Mouse (Mus musculus) midbrain, embryonic 12.5 days (tissue): ENCODE measurements around the gene Rimklb. TPM values are rescaled to one million over a fixed set of nuclear protein-coding genes. Genes with fewer than 3 reads are reported as not detected.
A peak's percentile ranks its signal among the peaks of the same experiment; 100 is the strongest.
"Not testable (repeated sequence)": the region's sequence is repeated elsewhere in the genome, so short reads cannot be mapped to it uniquely, and the experiment has no call there.

Experiments
- ATAC-seq: fragments of 200-750 bp; cut with Nextera tagmentation; 2 replicates; pipeline ENCODE4 v1.8.0; 2017; ENCODE audit warnings: low read depth, moderate TSS enrichment, moderate library complexity; ENCODE audit not compliant: low FRiP score
- H3K27ac ChIP-seq: fragments of 300-500 bp; sonication (generic); replicated peaks from 2 replicates; pipeline ENCODE4 v1.5.1; 2016; ENCODE audit warnings: mild to moderate bottlenecking
- H3K27me3 ChIP-seq: fragments of 300-500 bp; sonication (generic); 2 replicates; pipeline ENCODE4 v1.6.1; 2016; ENCODE audit warnings: mild to moderate bottlenecking
- H3K36me3 ChIP-seq: fragments of 300-500 bp; sonication (generic); 2 replicates; pipeline ENCODE4 v1.6.1; 2016
- H3K4me1 ChIP-seq: fragments of 300-500 bp; sonication (generic); 2 replicates; pipeline ENCODE4 v1.6.1; 2016
- H3K4me2 ChIP-seq: fragments of 300-500 bp; sonication (generic); replicated peaks from 2 replicates; pipeline ENCODE4 v1.6.1; 2016; ENCODE audit warnings: mild to moderate bottlenecking, moderate library complexity
- H3K4me3 ChIP-seq: fragments of 300-500 bp; sonication (generic); 2 replicates; pipeline ENCODE4 v1.5.1; 2016; ENCODE audit warnings: mild to moderate bottlenecking
- H3K9ac ChIP-seq: fragments of 300-500 bp; sonication (generic); replicated peaks from 2 replicates; pipeline ENCODE4 v1.6.1; 2016; ENCODE audit warnings: mild to moderate bottlenecking, moderate library complexity
- H3K9me3 ChIP-seq: fragments of 300-500 bp; sonication (generic); 2 replicates; pipeline ENCODE4 v1.6.1; 2016; ENCODE audit warnings: mild to moderate bottlenecking
- WGBS: fragments of 180-500 bp; shearing (Covaris S2); methylation state at CpG from one replicate; pipeline ENCODE4 v1.1.7; 2016; 5-methylcytosine and 5-hydroxymethylcytosine counted together
- polyA plus RNA-seq: library from polyadenylated mRNA; unstranded; fragments of >200 nt; fragmentation: Nextera tagmentation; extraction: Ambion mirVana; gene quantifications from 2 replicates; pipeline ENCODE4 v1.2.1, GENCODE M21; 2016

Rimklb gene
- polyA plus RNA-seq, 1 experiment from 2014 or later, result 82.8 TPM

DNA sequence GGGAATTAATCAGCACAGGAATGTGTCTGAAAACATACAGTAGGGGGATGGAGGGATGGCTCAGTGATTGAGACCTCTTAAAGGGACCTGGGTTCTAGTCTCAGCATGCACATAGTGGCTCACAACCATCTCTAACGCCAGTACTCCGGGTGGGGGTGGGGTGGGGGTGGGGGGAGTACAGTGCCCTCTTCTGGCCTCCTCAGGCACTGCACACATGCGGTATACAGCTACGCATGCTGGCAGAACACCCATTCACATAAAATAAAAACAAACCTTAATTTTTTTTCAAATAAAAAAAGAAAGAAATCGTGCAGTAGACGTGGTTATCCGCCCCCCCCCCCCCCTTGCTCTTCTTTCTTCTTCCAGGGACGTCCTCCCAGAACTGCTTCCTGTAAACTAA is 24.7 kb upstream of the Rimklb start:
- no peak overlapping the region for H3K4me2 ChIP-seq
- ATAC-seq, result no peak
- no peaks in the 10 kb centered on the region for H3K27me3 ChIP-seq
- H3K4me1 ChIP-seq, result no peaks in the 10 kb centered on the region
- H3K36me3 ChIP-seq, result no peaks in the 10 kb centered on the region
- no peaks in the 10 kb centered on the region for H3K9me3 ChIP-seq
- no peak overlapping the region for H3K9ac ChIP-seq
- H3K27ac ChIP-seq, result no peak overlapping the region
- H3K4me3 ChIP-seq, result no peak overlapping the region
- 81% methylated on average over 8 of the region's 8 CpGs for WGBS

DNA sequence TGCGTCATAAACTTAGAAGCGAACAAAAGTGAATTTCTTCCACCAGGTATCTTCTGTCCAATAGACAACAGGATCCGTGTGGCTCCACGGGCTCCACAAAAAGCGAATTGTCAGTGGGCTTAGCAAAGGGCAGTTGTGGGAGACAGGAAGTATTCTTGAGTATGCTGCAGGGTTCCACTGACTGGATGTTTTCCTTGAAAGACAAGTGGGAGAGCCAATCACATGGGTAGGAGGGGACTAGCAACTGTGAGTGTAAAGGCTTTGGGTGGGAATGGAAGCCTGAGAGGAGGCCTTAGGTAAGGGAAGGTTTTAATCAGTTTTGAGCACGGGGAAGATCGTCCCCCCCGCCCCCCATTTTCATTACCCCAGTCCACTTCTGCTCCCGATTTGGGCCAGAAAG is 24.0 kb upstream of the Rimklb start:
- Histone ChIP-seq H3K27me3 (no peaks in the 10 kb centered on the region), H3K4me1 (no peaks in the 10 kb centered on the region), H3K4me3 (no peak overlapping the region), H3K9ac (no peak overlapping the region), H3K9me3 (no peaks in the 10 kb centered on the region), H3K36me3 (no peaks in the 10 kb centered on the region), H3K4me2 (no peak overlapping the region), H3K27ac (no peak overlapping the region)
- ATAC-seq, result peak; percentile 72; the same call in 1 of the 2 replicates
- WGBS, result 66% methylated on average over 9 of the region's 9 CpGs

DNA sequence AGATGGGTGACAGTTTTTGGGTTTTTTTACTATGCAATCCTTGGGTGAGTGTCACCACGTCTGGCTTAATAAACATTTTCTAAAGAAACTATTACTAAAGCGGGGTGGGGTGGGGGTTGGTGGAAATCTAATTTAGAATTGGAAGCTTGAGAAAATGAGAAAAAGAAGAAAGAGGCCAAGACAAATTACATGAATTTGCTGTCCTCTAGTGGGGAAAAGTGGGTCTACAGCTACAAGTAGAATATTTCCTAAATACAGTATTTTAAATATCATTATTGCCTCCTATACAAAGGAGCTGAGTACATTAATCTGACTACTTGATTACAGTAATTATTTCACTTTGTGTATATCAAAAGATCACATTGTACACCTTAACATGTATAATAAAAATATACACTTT is 20.8 kb upstream of the Rimklb start:
- no peak overlapping the region for H3K9ac ChIP-seq
- no peak overlapping the region for H3K27ac ChIP-seq
- 0 out of 2 replicates have a peak, but pooled peaks have one; percentile 14 for ATAC-seq
- no peaks in the 10 kb centered on the region for H3K27me3 ChIP-seq
- H3K4me2 ChIP-seq, result no peak overlapping the region
- H3K4me3 ChIP-seq, result no peak overlapping the region
- H3K9me3 ChIP-seq, result no peaks in the 10 kb centered on the region
- no peaks in the 10 kb centered on the region for H3K4me1 ChIP-seq
- WGBS, result 35% methylated on average over 2 of the region's 2 CpGs
- no peaks in the 10 kb centered on the region for H3K36me3 ChIP-seq

DNA sequence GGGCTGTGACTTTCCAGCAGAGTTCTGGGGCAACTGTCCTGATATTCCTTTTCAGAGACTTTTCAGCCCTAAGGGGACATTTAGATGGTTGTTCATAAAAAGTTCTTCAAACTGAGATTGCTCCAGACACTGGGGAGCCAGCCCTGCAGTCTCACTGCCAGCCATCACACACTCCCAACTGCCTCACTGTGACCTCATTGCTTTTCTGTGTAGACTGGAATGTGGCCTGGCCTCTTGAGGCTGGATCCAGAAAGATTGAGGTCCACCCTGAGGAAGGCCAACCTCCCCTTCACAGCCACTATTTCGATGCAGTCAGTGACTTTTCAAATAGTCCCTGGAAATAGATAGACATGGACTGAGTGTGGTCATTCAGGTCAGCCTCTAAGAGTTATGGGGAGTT is 19.1 kb upstream of the Rimklb start:
- Histone ChIP-seq H3K9ac (no peak overlapping the region), H3K36me3 (no peaks in the 10 kb centered on the region), H3K27ac (no peak overlapping the region), H3K27me3 (no peaks in the 10 kb centered on the region), H3K4me3 (no peak overlapping the region), H3K4me1 (no peaks in the 10 kb centered on the region), H3K9me3 (no peaks in the 10 kb centered on the region), H3K4me2 (no peak overlapping the region)
- WGBS, result 94% methylated on average over 1 of the region's 1 CpGs
- ATAC-seq, result no peak

DNA sequence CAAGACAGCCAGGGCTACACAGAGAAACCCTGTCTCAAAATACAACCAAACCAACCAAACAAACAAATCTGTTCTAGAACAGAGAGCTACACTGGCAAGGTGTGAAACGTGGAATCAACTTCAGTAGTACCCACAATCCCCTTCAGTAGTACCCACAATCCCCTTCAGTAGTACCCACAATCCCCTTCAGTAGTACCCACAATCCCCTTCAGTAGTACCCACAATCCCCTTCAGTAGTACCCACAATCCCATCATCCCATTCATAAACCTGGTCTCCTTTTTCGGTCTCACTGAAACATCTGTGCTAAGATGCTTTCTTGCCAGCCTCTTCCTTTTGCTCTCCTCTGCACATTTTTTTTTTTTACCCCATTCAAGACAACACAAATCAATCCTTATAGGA is 17.2 kb upstream of the Rimklb start:
- H3K36me3 ChIP-seq, H3K27me3 ChIP-seq, H3K9me3 ChIP-seq, H3K4me2 ChIP-seq, H3K4me1 ChIP-seq, ATAC-seq, H3K4me3 ChIP-seq, H3K27ac ChIP-seq, H3K9ac ChIP-seq: not testable (repeated sequence)
- 90% methylated on average over 2 of the region's 2 CpGs for WGBS

DNA sequence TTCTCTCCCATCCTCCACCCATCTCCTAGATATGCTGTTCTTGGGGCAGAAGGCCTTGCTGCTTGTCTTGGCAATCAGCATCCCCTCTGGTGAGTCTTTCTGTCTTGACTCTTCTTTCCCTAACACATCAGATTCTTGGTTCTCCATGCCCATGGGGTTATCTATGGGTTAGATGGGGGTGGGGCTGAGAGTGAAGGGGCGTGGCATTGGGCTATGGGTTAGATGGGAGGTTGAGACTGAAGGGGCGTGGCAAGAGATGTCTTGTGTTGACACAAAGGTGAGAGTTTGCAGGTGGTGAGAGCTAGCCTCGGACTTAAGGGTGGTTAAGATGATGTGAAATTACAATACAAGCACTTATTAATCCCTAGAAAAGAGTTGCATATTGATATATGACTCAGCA is 15.8 kb upstream of the Rimklb start:
- Histone ChIP-seq H3K9me3 (no peaks in the 10 kb centered on the region), H3K4me1 (no peaks in the 10 kb centered on the region), H3K4me2 (no peak overlapping the region), H3K4me3 (no peak overlapping the region), H3K36me3 (no peaks in the 10 kb centered on the region), H3K9ac (no peak overlapping the region), H3K27ac (no peak overlapping the region), H3K27me3 (no peaks in the 10 kb centered on the region)
- WGBS, result 82% methylated on average over 3 of the region's 3 CpGs
- ATAC-seq, result no peak

DNA sequence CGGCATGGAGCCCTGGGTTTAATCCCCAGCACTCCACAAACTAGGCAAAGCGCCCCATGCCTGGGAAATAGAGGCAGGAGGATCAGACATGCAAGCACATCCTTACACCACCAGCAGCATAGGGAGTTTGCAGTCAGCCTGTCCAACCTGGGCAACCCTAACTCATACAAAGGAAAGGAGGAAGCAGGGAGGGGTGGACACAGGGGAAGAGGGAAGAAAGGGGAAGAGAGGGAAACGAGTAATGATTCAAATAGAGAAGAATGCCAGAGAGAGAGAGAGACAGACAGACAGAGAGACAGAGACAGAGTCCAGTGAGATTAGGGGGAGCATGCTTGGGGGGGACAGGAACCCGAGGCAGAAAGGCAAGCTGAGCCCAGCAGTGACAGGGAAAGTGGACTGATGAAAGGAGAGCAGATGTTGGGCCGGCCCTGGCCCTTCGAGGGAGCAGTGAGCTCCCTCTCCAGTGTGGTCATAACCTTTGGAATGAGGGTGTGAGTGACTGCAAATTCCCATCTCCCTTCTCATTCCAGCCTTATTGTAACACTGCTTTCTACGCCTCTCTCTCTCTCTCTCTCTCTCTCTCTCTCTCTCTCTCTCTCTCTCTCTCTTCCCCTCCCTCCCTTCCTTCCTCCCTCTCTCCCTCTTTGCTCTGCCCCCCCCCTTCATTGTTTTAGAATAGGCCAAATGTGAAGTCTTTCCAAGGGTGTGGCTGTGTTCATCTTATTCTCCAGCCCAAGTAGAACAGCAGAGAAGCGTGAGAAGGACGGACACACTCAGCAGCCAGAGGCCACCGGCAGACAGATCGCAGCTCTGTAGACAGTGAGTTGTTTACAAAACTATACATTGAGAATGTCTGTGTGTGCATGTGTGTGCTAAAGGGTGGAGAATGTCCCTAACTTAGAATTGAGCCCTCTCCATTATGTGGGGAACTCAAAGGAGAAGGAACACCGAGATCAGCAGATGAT is 14.6 kb upstream of the Rimklb start:
- H3K4me2 ChIP-seq, result no peak overlapping the region
- no peak overlapping the region for H3K9ac ChIP-seq
- ATAC-seq, result no peak
- no peak overlapping the region for H3K4me3 ChIP-seq
- H3K4me1 ChIP-seq, result no peaks in the 10 kb centered on the region
- no peaks in the 10 kb centered on the region for H3K27me3 ChIP-seq
- H3K36me3 ChIP-seq, result no peaks in the 10 kb centered on the region
- no peaks in the 10 kb centered on the region for H3K9me3 ChIP-seq
- WGBS, result 69% methylated on average over 12 of the region's 12 CpGs
- H3K27ac ChIP-seq, result no peak overlapping the region

DNA sequence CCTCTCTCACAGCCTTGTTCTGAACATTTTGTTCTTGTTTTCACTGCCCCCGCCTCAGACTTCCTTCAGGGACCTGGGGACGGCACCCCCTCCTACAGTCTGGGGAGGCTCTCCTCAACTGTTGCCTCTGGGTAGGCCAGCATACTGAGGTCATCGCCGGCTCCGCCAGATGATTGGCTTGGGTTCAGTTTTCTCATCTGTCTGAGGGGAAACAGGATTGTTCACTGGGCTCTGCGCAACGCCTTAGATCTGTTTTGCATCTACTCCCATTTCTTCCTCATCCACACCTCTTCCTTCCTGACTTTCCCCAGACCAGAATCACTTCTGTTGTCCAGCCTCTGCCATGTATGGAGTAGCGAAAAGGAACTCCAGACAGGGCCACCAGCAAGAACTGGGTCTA is 9.9 kb upstream of the Rimklb start:
- Histone ChIP-seq H3K4me1 (no peaks in the 10 kb centered on the region), H3K4me2 (no peak overlapping the region), H3K36me3 (no peaks in the 10 kb centered on the region), H3K27me3 (no peaks in the 10 kb centered on the region), H3K9ac (no peak overlapping the region), H3K9me3 (no peaks in the 10 kb centered on the region), H3K27ac (no peak overlapping the region), H3K4me3 (no peak overlapping the region)
- ATAC-seq, result no peak
- 84% methylated on average over 8 of the region's 8 CpGs for WGBS

DNA sequence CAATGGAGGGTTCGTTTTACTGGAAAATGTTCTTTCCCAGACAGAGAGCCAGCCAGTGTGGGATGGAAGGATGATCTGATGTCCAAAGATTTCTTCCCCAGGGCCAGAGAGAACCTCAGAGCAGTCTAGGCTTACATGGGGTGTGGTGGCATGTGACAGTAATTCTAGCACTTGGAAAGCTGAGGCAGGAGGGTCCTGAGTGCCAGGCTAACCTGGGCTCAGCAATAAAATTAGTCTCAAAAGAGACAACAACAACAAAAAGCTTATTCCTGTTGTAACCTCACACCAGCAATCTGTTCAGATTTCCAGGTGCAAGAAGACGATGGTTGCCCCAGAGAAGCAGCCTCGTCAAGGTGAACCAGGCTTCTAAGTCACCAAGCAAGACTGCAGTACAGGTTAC is 7.0 kb upstream of the Rimklb start, which contains the start of gene Mfap5:
TSS of gene Mfap5 (plus strand) at position 301 of the 400 bp plus-strand sequence.
- no peak for ATAC-seq
- Histone ChIP-seq H3K27ac (no peak within 1 kb of the TSS), H3K4me2 (no peak within 1 kb of the TSS), H3K4me3 (no peak within 1 kb of the TSS), H3K9me3 (no peaks in the 10 kb centered on the region), H3K4me1 (no peaks in the 10 kb centered on the region), H3K36me3 (no peaks in the 10 kb centered on the region), H3K27me3 (no peaks in the 10 kb centered on the region), H3K9ac (no peak within 1 kb of the TSS)
- WGBS, result 93% methylated on average over 3 of the region's 3 CpGs

DNA sequence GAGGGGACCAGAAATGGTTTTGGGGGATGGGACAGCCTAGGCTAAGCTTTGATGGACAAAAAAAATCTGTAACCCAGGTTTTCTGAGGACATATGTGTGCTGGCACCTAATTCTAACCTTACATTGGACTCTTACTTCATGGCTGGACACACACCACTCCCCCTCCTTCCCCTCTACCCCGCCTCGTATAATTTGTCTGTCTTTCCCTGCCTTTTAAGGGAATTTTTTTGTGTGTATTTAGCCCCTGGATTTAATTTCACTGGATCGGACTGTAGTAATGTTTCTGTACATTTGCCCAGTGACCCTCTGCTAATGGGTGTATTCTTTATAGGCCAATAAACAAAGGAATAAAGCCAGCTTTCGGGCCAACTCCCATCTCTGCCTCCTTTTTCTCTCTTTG is 6.5 kb upstream of the Rimklb start:
- H3K4me2 ChIP-seq, result no peak overlapping the region
- WGBS, result 74% methylated on average over 4 of the region's 4 CpGs
- H3K27me3 ChIP-seq, result no peaks in the 10 kb centered on the region
- no peaks in the 10 kb centered on the region for H3K4me1 ChIP-seq
- no peaks in the 10 kb centered on the region for H3K36me3 ChIP-seq
- no peak for ATAC-seq
- no peak overlapping the region for H3K9ac ChIP-seq
- H3K4me3 ChIP-seq, result no peak overlapping the region
- no peaks in the 10 kb centered on the region for H3K9me3 ChIP-seq
- no peak overlapping the region for H3K27ac ChIP-seq

DNA sequence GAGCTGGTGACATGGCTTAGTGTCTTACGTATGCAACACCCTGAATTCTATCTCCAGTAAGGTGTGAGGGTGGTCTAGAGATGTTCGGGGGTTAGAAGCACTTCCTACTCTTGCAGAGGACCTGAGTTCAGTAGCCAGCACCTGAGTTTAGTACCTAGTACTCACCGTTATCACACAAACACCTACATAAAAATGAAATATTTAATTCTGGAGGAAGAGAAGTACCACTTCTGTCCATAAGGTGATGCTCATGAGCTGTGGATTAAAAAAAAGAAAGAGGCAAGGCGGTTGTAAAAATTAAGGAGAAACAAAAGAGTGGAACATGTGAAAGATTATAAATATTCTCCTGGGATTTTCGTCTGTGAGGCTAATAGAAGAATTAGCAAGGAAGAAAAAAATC is 2.1 kb downstream of the Rimklb start:
- H3K36me3 ChIP-seq, result no peaks in the 10 kb centered on the region
- no peaks in the 10 kb centered on the region for H3K9me3 ChIP-seq
- peak overlapping the region; percentile 86 for H3K27ac ChIP-seq
- H3K4me1 ChIP-seq, result peaks cover 29% of the 10 kb centered on the region
- no peaks in the 10 kb centered on the region for H3K27me3 ChIP-seq
- no peak overlapping the region for H3K4me2 ChIP-seq
- no peak overlapping the region for H3K4me3 ChIP-seq
- H3K9ac ChIP-seq, result no peak overlapping the region
- 35% methylated on average over 5 of the region's 5 CpGs for whole genome bisulfite sequencing
- 0 out of 2 replicates have a peak, but pooled peaks have one; percentile 1 for ATAC-seq

DNA sequence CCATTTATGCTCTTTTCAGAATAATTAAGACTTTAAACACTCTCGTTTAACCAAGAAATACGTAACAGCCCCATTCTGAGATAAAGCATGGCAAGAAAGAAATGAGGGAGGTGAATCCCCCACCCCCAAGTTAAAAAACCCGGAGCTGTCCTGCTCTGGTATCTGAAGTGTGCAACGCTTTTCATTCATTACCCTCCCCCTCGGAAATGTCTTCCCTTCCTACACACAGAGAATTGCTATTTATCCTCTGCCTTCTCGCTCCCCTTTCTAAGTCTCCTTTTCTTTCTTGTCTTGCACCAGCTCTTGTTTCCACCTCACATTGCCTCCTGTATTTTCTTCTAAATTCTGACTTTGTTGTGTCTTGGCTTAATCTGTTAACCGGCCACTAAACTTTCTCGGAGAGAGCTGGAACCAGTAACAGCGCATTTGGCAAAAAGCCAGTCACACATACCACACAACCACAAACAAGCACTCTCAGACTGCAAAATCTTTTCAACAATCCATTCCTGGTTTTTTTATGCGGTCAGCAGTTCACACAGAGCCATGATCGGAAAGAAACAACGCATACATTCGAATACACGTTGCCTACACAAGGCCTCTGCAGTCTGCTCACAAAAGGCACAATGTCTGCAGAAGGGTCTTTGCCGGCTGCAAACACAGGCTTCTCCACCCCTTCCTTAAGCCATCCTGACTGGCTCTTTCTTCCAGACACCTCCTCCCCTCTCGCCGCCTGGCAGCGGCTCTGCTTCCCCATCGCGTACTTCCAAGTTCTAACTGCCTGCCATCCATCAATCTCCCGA is 3.3 kb downstream of the Rimklb start:
- ATAC-seq, result peak; percentile 62
- Histone ChIP-seq H3K4me3 (no peak overlapping the region), H3K9ac (peak overlapping the region; percentile 34; the same call in 1 of the 2 replicates), H3K4me1 (peaks cover 35% of the 10 kb centered on the region), H3K4me2 (peak overlapping the region; percentile 40), H3K36me3 (no peaks in the 10 kb centered on the region), H3K27me3 (no peaks in the 10 kb centered on the region), H3K27ac (peak overlapping the region; percentile 86), H3K9me3 (no peaks in the 10 kb centered on the region)
- WGBS, result 8% methylated on average over 21 of the region's 21 CpGs
